Mouse (Mus musculus) stomach, postnatal 0 days (tissue): ENCODE data around the gene Capzb.

Experiments used
- CTCF ChIP-seq: IDR thresholded peaks from 2 replicates; pipeline ENCODE4 v1.5.1; 2016; ENCODE audit warnings: antibody characterized with exemption, low read depth, mild to moderate bottlenecking, moderate library complexity
- EP300 ChIP-seq: optimal IDR thresholded peaks from 2 replicates; pipeline ENCODE3; 2016; ENCODE audit warnings: antibody characterized with exemption

GRCm38 (mm10) chr4:139246130-139246877, 53.6 kb downstream of the Capzb start:
- TF ChIP-seq EP300 (no peak), CTCF (no peak)
